Mouse (Mus musculus) NIH3T3 (cell line): ENCODE measurements at regions not wholly inside any gene's neighbourhood (a gene's known extent, or its start where the extent isn't known, plus 50 kb on each side); places are given as distances from the start of the nearest gene placed in this dataset.

Source experiments
- DNase-seq: peaks from one replicate; pipeline ENCODE4 v3.0.0-alpha.2; 2012; ENCODE audit warnings: low read depth

DNA sequence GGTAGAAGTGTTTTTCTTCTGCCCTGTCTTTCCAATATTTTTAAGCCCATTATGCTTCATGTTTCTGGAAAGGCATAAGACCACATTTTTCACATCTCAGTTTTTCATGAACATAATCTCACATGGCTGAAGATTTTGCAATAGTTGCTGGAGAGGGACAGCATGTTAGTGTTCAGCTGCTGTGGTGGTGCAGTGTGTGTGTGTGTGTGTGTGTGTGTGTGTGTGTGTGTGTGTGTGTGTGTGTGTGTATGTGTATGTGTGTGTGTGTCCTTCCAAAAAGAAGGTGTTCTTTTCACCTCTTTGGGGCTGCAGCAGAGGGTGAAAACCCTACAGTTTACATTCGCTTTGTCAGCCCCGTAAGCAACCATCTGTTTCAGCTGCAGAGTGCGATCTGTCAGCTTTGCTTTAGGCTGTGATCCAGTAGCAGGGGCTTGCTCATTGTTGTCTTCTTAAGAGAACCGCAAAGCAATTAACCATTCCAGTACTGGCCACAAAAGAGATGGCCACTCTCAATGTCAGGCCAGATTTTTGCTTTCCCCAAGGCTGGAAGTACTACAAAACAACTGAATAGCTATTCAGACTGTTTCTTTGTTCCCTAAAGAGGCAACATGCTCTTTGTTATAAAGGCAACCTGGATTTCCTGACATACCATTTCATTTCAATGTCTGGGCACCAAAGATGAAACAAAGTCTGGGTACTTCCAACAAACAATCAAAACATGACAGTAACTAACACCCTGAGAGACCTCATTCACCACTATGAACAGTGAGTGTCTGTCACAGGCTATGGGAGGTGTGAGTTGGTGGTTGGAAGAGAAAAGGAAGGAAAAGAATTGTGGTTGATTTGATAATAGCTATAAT, 520.2 kb upstream of the Cited2 start:
- peak; percentile 40 for DNase-seq

DNA sequence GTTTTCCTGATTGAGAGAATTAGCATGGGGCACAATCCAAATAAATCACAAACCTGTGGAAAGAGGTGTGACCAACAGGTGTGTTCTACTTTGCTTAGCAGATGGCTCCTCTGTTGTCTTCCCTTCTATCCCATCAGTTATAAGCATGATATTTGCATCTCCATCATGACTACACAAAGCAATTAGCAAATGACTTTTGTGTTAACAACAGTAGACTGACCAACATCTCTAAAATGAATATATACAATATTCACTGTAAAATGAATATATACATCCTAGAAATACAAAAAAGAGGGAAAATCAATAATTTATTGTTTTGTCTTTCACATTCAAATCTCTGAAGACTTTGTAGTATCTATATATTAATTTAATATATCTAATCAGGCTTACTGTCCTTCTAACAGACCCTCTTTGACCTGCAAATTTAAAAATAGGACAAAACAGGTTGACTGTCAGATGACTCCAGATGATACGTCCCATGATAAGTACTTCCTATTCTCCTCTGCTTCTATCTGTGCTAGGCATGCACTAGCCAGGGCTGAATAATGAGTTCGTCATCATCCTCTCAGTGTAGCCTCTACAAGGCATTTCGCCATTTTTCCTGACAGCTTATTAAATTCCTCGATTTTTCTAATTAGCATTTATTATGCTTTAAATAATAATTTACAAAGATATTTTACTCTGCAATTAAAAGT, 519.5 kb upstream of the Cited2 start:
- DNase-seq = no peak

DNA sequence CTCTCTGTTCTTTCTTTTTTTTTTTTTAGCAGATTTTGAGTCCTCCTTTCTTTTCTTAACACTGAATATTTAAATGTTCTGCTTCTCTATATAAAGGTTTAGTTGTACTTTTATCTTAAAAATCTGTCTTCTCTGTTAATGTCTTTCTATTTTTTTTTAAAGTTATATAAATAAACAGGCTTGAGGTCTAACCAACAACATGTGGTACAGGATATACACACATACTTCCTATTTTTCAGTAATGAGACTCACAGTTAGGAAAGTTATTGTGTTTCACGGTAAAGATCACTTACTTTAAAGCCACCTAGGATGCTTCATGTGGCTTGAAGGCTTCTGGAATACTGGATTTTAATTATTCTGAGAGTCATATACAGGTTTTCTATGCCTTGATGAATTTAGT, 518.9 kb upstream of the Cited2 start:
- no peak for DNase-seq

DNA sequence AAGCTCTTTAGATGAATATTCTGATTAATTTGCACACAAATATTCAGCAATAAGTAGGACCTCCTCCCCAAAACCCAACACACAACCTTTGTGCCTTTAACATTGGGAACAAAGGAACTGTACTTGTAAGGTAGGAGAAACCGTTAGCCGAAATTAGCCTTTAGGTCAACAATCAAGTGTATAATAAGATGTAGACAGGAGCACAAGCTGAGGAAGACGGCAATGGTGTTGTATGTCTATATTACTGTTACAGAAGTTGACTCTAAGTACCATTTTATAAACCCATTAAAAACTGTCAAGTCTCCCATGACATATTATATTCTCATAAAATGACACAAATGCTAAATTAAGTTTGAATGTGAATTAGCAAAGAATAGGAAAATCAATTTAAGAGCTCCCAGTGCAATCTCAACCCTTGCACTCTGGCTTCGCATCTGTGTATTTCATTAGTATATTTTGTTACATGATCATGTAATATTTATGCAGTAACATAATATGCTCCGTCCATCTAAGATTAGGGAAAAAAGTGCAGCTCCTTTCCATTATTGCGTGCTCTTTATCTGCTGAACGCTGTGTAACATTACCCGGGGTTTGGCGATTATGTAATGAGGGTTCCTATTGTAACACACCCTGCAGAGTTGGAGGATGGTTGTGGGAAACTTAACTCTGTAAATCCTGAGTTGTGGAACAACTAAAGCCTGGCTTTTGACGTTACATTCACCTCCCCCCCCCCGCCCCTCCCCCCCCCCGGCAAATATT, 510.3 kb upstream of the Cited2 start:
- DNase-seq = peak; percentile 68

DNA sequence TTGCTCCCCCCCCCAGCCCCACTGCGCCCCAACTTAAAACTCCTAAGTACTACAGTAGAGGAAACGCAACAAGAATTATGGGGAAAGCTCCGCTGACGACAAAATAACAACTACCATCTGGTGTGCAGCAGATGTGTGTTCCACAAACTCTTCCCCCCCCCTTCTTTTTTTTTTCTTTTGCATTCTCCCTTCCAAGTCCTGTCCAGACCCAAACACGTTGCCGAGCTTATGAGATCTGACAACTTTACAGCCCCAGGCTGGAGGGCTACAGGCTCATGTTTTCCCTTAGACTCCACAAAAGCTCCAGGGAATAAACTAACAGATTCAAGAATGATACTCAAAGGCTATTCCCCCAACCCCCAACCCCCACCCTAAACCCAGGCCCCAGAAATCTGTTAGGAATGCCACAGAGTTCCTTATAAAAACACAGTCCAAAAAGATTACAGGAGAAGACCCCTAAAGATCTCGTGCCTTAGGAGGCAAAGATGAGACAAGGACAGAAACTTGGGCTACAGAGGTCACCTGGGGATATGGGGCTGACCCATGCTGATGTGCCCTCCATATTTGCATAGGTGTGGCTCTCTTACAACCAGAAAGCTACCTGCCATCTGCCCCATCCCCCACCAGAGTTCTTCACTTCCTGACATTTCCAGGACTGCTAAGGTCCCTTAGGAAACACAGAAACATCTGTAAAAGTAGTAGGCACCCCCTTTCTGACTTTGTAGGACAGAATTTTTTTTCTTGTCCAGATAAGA, 509.5 kb upstream of the Cited2 start:
- DNase-seq = peak; percentile 81

DNA sequence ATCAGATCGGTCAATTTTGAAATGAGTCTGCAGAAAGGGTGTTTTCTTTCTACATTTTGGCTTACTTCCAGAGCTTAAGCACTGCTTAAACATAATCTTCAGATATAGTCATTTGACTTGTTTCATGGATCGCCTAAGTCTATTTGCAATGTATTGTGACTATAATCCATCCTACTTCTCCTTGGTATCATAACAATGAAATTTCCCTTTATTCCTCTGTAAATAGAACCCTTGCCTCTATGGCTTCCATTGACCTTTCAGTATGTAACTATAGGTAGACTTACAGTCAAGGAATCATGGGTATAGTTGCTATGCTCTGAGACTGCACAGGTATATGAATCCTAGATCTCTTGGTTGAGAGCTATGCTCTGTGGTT, 509.0 kb upstream of the Cited2 start:
- no peak for DNase-seq

DNA sequence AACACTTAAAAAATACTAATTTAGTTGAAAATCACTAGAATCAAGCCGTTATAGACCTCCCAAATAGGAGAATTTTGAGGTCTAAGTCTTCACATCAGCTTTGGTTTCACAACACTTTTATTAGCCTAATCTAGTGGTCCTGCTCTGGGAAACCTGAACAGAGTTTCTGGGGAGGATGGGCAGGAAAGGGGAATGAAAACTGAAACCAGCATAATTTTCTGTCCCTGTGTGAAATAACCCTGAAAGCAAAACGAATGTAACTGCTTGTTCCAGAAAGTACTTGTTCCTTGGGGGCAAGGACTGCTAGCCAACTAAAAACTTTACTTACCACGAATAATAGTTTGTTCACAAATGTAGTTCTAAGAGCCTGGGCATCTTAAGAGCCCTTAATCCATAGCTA, 508.0 kb upstream of the Cited2 start:
- DNase-seq = no peak

DNA sequence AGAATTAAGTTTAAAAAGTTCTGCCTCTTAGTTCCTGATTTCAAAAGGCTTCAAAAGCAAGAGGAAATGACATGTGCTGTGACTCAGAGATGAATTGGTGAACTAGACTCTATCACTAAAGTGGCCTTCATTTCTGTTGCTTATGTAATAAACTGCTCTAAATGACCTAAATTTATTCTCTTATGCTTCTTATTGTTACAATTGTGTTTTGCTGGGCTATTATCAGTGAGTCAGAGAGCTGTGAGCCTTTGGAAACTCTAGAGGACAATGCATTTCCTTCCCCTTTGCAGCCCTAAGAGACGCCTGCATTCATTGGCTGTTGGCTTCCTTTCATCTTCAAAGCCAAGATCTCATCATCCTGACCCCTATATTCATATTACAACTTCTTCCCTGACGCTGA, 501.5 kb upstream of the Cited2 start:
- no peak for DNase-seq

DNA sequence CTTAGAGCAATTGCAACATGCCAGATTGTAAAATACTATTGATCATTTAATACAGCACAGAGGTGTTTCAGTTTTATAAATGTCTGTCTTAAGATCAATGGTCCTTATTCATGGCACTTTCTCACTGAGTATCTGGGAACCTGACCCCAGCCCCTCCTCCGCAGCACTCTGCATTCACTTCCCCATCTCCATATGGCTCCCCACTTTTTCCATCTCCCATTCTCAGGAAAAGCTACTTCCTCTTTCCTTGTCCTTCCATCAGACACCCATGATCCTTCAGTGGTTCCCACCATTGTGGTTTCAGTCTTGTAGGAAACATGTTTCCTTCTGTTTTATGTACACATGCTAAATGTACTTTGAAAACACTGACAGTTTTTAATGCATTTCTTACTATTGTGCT, 497.3 kb upstream of the Cited2 start:
- DNase-seq = no peak

DNA sequence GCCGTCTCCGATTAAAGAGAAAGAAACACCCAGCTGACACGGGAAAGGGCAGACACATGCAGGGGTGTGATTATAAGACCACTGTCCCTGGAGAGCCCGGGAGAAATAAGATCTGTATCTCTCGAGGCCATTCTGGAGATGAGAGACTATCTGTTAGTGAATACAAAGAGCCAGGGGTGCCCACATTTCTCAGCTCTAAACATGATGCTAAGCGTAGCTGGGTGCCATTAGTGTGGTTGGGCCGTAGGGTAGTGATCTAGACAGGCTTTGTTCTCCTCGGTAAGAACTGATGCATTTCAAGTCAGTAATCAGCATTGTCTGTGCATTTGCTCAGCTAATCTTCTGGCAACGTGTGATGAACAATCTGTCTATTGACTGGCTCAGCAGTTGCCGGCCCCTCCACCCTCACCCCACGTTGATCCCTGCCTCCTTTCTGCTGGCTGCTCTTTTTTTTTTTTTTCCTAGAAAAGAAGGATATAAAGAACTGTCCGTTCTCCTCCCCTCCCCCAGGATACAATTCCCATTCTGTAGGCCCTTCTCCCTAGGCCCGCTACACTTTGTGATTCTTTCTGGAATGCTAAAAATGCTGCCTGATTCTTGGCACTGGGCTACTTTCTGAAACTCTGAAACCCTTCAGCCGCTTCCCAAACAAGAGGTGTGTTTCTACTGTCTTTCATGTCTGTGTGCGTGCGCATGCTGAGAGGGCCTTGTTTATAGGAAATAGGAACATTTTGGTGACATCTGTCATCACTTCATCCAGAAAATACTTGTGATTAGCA, 492.8 kb upstream of the Cited2 start:
- DNase-seq = peak; percentile 28

DNA sequence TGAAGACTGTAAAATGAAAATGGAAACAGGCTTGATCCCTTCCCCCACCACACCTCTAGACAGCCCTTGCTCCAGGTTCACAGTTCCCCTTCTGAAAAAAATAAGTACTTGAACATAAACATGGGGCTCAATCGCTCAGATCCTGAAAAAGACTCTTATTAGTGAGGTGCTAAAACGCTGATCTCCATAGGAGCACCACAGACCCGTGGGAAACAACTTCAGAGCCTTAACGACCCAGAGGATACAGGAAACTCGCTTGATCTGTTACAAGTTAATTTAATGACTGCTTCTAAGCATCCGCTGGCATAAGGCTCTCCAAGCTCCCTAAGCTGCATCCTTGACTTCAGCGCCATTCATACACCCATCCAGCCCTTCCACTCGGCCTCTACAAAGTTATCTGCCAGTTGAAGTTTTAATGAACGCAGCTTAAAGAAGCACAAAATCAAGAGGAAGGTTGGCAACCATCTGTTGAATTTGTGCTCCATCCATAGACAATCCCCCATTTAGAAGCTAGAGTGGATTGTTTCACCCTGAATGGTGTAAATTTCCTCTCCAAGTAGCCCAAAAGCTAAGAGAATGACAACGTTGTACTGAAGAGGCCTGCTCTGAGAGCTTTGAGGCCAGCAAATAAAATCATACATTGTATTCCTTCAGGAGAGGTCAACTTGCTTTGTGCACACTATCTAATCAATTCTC, 486.9 kb upstream of the Cited2 start:
- DNase-seq = no peak

DNA sequence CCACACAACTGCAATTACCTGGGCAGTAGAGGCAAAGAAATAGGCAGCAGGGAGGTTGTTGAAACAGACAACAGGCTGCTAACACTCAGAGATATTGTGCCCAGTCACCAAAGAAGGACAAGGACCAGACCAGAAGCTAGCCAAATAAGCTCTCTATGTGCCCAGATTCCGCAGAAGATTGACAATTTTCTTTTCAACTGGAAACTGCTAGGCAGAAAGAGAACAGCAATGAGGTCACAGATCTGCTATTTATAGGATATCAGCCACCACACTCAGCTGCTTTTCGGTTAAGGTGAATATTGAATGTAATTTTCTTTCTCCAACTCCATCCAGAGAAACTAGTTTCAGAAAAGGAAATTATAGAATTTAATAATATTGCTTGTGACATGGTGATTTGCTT, 486.3 kb upstream of the Cited2 start:
- no peak for DNase-seq

DNA sequence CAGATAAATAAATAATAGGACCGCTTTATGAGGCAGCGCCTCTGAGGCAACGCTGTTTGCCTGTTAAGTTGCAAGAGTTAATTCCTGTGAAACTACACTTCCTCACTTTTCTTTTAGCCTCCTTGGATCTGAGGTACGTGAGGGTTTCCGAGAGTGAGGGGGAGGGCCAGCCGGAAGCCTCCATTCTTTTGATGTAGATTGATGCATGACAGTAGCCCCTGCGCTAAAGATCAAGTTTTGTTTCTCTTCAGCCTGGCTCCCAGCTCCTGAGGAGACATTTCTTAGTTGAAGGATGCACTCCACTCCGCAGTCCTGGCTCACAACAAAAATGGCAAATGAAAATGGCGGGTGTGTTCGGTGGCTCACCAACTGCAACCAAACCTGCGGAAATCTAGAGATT, 485.6 kb upstream of the Cited2 start:
- DNase-seq = no peak

DNA sequence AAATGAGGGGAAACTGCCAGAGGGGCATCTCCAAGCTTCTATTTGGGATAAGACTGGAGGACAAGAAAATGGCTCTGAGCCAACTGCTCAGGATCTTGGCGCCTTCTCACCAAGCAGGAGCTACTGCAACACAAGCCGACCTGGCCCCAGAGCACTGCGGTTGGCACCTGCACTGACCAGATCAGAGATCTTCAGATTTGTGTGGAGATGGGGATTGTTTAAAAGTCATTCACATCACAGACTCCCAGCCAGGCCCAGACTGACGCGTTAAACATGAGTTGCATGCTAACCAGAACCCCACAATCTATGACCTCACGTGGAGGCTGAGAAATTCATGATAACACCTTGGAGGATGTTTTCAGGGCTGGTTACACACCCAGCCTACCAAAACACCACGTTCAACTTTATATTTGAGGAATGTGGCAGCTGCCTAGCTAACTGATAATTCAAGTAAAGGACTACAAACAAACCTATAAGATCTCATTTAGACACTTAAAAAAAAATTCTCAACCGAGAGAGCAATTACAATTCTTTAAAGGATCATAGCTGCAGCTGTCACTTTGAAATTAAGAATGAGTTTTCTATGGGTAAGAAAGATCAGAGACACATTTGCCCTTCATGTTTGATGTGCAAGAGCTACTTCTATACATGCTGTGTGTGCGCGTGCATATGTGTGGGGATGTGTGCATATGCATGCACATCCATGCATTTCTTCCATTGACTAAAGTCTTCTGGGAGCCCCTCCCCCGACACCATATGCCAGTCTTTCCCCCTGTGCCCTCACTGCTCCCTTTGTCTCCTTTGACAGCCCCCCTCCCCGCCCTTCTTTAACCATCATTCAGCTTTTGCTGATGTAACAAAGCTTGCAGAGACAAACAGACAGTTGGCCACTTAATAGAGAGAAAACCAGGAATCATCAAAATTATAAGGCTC, 484.8 kb upstream of the Cited2 start:
- DNase-seq = no peak

DNA sequence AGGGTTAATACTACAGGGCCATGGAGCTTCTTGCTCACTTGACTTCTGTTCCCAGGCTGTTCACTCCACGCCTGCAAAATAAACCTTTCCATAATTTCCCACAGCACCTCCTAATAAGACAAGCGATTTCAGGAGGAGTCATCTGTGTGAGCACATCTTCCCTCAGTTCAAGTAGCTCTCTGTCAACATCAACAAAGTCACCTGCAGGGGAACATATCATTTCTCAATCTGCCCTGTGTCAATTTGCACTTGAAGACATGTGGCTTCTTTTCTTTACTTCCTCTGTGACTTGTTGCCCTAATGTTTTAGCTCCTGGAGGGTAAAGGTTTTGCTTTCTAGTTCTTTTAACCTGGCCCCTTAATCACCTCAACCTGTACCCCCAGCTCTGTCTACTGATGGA, 474.7 kb upstream of the Cited2 start:
- no peak for DNase-seq

DNA sequence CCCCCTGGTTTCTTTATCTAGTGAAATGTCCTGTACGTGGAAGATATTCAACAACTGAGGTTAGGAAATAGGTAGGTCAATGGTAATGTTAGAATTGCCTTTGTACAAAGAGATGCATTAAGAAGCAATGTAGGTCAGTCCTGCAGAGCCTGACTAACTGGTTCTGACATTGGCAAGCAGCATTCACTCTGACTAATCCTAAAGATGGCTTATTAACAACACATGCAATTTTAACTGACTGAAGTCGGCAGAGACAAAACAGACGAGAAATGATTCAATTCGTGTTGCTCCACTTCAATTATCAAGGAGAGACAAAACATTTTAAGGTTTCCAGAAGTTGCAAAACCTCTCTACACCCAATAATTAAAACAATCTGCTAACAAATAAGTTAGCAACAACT, 470.0 kb upstream of the Cited2 start:
- DNase-seq = peak; percentile 83

DNA sequence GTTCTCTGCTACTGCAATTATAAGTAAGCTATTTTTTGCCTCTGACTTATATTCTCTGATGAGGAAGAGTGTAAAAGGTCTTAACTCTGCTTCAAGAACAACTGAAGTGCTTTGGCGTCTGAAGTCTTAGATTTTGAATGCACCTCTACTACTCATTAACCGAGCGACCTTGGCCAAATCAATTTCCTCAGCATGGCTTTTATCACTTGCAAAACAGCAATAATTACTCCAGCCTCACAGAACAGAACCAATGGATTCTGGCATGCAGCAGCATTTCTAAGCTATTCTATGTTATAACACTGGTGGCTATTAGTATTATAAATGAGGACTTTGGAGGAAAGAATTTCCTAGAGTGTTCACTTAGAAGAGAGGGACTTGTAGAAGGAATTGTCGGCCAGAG, 462.9 kb upstream of the Cited2 start:
- no peak for DNase-seq

DNA sequence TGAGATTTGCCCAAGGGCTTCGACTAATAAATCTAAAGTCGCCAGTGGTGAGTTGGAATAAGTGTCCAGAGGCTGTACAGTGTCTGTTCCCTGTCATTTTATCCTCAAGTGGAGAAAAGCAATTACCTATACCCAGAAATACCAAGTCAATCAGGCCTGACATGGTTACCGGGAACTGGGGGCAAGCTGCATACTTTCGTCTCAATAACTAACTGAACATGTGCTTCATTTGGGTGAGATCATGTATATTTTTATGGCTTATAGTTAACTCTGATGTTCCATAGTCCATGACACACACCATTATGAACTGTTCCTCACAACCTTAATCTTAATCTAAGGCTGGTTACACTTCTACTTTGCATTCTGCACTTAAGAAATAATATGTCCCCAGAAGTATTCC, 462.4 kb upstream of the Cited2 start:
- DNase-seq = no peak

DNA sequence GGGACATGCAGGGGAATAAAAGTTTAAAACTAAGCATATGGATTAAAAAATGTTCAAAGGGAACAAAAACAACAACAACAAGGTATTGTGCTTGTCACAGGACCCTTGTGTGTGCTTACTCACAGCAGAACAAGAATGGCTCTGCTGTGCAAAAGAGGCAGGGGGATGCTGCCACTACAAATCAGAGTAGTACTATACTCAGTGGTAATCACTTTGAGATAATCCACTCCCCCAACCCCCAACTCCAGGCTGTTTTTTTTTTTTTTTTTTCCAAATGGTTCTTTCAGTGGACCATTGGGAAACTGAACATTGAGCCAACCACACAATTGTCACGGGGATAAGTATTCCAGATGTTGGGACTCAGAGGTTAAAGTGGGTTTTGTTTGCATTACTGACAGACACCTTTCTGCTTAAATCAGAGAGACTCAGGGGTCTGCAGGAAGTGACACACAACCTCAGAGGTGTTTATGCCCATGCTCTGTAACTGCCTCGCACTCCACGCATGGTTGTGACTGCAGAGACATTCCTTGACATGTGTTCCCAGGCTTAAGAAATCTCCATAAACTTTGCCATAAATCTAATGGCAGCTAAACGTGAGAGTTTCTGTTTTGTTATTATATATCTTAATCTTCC, 461.7 kb upstream of the Cited2 start:
- DNase-seq = no peak
